Mouse (Mus musculus): Measurements from ENCODE around the gene Pfn3. TPM values are rescaled to one million over a fixed set of nuclear protein-coding genes. Genes with fewer than 3 reads are reported as not detected.
A peak's percentile ranks its signal among the peaks of the same experiment; 100 is the strongest.

The Pfn3 gene
- total RNA-seq, 2 experiments from 2014 or later = not detected

DNA sequence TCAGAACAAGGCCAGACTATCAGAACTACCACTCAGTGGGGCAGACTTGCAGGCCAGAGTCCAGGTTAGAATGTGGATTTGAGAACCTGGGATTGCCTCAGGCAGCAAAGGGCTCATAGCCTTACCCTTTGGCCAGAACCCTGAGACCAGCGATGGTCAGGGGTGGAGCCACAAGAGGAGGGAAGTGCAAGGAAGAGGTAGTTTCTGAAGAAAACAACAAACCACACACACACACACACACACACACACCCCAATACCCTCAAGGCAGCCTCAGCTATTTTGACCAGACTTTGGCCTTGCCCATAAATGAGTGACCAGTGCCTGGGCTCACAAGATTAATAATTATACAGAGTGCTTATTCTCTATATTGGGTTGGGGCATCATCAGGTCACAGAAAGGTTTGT, 23.4 kb downstream of the Pfn3 start:
- no peak for DNase-seq

DNA sequence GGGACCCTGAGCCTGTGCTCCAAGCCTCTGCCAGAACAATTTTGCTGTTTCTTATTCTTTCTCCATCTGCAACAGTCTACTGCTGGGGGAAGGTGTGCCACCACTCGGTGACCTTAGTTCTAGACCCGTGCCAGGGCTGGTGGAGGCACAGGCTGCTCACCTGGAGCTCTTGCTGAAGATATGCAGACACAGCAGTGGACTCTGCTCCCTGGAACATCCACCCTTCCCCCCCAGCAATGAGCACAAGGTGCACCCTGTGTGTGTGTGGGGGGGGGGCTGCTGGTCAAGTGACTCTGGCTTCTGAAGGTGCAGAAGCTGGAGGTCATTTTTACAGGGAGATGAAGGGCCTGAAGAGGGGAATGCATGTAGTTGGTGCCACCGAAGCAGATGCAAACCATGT, 24.4 kb downstream of the Pfn3 start:
- DNase-seq = no peak

DNA sequence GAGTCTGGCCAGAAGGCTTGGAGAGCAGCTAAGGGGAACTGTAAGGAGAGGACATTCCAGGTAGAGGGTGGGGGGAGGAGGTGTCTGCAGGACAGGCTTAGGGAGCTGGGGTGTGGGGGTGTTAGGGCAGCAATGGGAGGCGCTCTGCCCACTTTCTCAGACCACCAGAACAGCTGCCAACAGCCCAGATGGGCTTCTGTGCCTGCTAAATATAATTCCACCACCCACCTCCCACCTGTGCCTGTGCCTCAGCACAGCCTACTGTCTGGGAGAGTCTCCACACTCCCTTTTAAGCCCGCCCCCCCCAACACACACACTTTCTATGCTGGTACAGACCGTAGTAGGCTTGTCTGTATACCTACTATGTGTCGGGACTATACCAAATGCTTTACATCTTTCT, 33.2 kb downstream of the Pfn3 start:
- peak; percentile 55 to 69 for DNase-seq

DNA sequence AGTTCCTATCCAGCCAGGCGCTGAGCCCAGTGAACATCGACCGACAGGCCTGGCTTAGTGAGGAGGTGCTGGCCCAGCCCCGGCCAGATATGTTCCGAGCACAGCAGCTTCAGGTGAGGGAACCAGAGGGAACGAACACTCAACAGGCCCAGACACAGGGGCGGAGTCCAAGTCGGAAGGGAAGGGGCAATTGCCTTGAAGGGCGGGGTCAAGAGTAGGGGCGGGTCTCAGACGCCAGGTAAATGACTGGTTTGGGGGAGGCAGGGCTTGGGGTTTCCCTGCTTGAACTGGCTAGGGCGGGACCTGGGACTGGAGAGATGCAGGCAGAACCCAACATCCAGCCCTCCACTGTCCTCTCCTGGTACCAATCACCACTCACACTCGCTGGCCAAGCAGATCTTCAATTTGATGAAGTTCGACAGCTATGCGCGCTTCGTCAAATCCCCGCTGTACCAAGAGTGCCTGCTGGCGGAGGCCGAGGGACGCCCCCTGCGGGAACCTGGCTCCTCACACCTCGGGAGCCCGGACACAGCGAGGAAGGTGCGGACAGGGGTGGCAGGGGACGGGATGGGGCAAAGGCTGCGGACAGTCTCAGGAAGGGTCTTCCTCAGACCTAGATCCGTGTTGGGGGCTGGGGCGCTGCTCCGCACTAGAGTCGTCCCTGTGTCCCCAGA, 36.0 kb downstream of the Pfn3 start:
- no peak for DNase-seq

DNA sequence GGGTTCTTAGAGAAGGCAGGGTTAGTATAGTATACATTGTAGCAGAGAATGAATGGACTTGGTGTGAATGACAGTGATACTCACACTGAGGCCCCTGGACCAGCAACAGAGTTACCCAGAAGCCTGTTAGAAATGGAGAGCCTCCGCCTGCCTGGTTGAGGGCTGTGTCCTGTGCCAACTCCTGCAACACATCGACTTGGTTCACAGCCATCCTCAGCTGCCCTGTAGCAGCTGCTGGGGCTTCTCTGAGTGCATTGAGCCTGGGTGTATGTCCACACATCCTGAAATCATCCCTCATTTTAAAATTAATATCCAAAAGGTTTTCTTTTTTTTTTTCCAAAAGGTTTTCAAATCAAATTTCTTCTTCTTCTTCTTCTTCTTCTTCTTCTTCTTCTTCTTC, 39.2 kb downstream of the Pfn3 start:
- no peak for DNase-seq

DNA sequence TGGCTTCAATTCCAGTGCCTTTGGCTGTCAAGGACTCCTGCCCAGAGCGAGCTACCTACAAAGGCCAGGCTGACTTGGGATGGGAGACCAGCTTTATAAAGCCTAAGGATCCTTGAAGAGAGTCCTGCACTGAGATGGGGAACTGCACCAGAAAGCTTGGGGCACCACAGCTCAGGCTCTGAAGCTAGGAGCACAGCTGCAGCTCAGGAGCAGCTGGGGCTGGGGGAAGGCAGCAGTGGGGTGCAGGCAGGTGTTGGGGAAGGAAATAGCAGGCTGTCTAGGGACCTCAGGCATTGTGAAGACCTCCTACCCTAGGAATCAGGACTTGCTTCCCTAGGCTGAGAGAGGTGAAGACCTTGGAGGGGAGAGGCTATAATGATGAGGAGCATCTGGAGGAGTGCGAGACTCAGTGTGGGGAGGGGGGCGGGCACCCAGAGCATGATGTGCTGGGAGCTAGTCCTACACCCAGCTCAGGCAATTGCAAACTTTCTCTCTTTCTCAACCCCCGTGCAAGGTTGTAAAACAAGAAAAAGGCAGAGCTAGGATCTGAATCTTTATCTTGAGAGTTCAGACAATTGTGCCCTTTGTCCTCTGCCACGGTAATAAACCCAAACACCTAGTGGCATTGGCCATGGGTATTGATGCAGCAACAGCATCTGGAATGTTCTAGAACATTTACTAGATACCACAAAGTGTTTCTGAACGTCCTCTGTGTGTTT, 40.7 kb downstream of the Pfn3 start:
- DNase-seq = no peak

DNA sequence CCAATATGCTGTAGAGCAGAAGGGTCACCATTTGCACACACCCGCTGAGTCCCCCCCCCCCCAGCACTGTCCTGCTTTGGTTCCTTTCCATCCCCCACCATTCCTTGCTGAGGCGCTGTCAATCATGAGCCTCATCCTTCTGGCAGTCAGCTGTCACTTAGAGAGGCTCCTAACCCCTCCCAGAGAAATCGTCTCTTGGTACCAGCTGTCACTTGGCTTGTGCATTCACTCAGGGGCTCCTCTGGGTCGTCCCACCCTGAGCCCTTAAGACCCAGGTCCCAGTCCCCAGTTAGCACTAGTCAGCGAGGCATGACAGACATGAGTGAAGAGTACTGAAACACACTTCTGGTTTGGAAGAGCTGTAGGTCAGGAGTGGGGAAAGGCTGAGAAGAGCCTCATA, 43.3 kb downstream of the Pfn3 start:
- no peak for DNase-seq

DNA sequence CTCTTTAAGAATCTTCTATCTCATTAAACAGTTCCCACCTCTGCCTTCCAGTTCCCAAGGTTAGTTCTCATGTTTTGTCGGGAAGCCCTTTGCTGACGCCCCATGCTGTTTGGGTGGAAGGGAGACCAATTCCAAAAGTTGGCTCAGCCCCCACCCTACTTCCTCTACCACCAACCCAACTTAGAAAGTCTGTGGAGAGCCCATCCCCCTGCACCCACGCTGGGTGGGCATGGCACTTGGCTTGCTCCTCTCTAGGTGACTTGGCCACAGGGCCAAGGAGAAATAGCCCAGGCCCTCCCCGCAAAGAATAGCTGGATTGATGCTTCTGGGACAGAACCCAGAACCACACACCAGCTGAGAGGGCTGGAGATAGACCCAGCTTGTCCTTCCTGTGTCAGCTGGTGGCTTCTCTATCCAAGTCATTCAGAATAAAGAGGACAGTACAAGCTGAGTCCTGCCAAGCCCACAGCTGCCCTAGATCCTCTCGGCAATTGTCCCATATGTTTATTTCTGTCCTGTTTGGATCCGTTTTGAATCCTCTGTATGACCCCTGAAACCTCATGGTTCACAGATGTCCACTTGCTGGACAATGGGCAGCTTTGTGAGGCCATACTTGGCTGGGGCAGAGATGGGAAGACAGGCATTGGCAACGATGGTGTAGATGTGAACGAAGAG, 43.9 kb downstream of the Pfn3 start:
- DNase-seq = peak in 1 of 2 experiments; percentile 39

DNA sequence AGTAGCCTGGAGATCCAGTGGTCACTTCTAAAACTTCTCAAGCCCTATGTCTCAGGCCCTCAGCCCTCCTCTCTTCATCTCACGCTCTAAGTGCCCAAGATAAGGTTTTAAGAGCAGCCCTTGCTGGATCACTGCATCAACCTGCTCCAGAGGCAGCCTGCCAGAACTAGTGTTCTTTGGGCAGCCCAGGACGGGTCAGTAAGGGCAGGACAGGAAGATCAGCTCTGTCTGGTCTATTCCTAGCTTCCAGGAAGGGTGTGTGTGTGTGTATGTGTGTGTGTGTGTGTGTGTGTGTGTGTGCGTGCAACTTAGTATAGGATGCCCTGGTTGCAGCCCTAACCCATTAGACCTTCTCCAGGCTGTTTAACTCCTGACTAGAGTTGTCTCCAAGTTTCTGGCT, 44.8 kb downstream of the Pfn3 start:
- DNase-seq = no peak

DNA sequence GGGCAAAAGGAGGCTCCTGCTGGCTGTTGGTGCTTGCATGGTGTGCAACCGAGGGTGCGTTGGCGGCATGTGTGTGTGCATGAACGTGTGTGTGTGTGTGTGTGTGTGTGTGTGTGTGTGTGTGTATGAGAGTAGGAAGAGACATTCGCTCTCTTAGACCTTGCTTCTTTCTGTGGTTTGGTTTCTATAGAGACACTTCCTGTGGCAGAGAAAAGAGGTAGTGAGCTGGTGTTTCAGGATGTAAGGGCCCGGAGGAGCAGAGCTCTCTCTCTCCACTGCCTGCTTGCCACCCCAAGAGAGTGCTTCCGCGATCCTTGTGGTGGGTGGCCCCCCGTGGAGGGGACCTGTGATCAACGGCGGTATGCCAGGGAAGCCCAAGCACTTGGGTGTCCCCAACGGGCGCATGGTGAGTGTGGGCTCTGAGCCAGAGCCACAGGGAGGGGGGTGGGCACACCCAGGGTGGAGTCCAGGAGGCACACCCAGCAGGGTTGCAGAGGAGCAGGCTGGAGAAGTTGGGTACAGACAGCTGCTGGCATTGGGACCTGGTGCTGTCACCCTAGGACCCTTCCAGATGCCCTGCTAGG, 45.4 kb downstream of the Pfn3 start, which contains the start of gene Rgs14:
TSS of gene Rgs14 (plus strand) at position 202 of the 584 bp plus-strand sequence.
- peak in 1 of 2 experiments; percentile 37 for DNase-seq

DNA sequence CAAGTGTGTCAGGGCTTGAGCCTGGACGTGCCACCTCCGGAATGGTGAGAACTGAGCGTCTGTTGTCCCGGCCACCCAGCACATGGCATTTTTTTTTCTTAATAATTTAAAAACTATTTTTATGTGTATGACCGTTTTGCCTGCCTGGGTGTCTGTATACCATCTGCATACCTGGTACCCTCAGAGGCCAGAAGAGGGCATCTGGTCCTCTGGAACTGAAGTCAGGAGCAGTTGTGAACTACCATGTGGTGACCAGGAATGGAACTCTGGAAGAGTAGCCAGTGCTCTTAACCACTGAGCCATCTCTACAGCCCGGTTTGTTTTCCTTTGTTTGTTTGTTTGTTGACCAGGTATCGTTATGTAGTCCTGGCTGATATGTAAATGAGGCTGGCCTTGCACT, 46.6 kb downstream of the Pfn3 start:
- DNase-seq = no peak

Small RNAs within 50 kb of the gene (microRNA-seq; reads per million reads assigned to microRNA genes)
- gene Mir6943 = 3.3 to 4.4 reads per million in 2 experiments

Other genes starting within 250 kb of the Pfn3 start
- 100 to 1,000 TPM; 124 to 131 TPM for gene Nsd1, start 205.4 kb downstream of the Pfn3 start, total RNA-seq (2021)
- gene Prelid1, start 94.7 kb downstream of the Pfn3 start, total RNA-seq (2021) = 100 to 1,000 TPM; 140 to 157 TPM
- 10 to 100 TPM; 78.8 to 84.3 TPM for gene Rab24, start 93.3 kb downstream of the Pfn3 start, total RNA-seq (2021)
- 1 to 10 TPM in 1 of 2 experiments, under 1 TPM in 1; 0.87 to 1.4 TPM for gene Mxd3, start 85.4 kb downstream of the Pfn3 start, total RNA-seq (2021)
- 10 to 100 TPM; 58.3 to 70.5 TPM for gene Lman2, start 52.4 kb downstream of the Pfn3 start, total RNA-seq (2021)
- 100 to 1,000 TPM in 1 of 2 experiments, 10 to 100 TPM in 1; 95.2 to 110 TPM for gene Rgs14, start 45.5 kb downstream of the Pfn3 start, total RNA-seq (2021)
- not detected for gene Slc34a1, start 17.0 kb downstream of the Pfn3 start, total RNA-seq (2021)
- under 1 TPM; 0.32 to 0.71 TPM for gene F12, start 11.6 kb upstream of the Pfn3 start, total RNA-seq (2021)
- 10 to 100 TPM; 67.7 to 71.1 TPM for gene Grk6, start 29.8 kb upstream of the Pfn3 start, total RNA-seq (2021)
- 10 to 100 TPM; 86.1 to 86.6 TPM for gene Prr7, start 49.0 kb upstream of the Pfn3 start, total RNA-seq (2021)
- 100 to 1,000 TPM; 388 to 393 TPM for gene Dbn1, start 72.9 kb upstream of the Pfn3 start, total RNA-seq (2021)
- gene Pdlim7, start 98.4 kb upstream of the Pfn3 start, total RNA-seq (2021) = 10 to 100 TPM; 89.6 to 94.1 TPM
- gene Dok3, start 114.1 kb upstream of the Pfn3 start, total RNA-seq (2021) = 10 to 100 TPM; 17.0 to 20.6 TPM
- gene Ddx41, start 121.4 kb upstream of the Pfn3 start, total RNA-seq (2021) = 10 to 100 TPM; 59.4 to 60.2 TPM
- 10 to 100 TPM; 88.6 to 96.2 TPM for gene Fam193b, start 155.9 kb upstream of the Pfn3 start, total RNA-seq (2021)
- gene Tmed9, start 158.5 kb upstream of the Pfn3 start, total RNA-seq (2021) = 100 to 1,000 TPM; 141 to 143 TPM
- gene B4galt7, start 184.7 kb upstream of the Pfn3 start, total RNA-seq (2021) = 10 to 100 TPM; 23.6 to 25.0 TPM
- gene Caml, start 207.8 kb upstream of the Pfn3 start, total RNA-seq (2021) = 10 to 100 TPM; 44.2 to 47.9 TPM
- 10 to 100 TPM; 47.4 to 52.6 TPM for gene Ddx46, start 219.8 kb upstream of the Pfn3 start, total RNA-seq (2021)